Mouse (Mus musculus): ENCODE results near the gene Rab31. TPM values are rescaled to one million over a fixed set of nuclear protein-coding genes. Genes with fewer than 3 reads are reported as not detected.

The Rab31 gene
- 10 to 100 TPM; 18.9 to 19.2 TPM for total RNA-seq (2021)

DNA sequence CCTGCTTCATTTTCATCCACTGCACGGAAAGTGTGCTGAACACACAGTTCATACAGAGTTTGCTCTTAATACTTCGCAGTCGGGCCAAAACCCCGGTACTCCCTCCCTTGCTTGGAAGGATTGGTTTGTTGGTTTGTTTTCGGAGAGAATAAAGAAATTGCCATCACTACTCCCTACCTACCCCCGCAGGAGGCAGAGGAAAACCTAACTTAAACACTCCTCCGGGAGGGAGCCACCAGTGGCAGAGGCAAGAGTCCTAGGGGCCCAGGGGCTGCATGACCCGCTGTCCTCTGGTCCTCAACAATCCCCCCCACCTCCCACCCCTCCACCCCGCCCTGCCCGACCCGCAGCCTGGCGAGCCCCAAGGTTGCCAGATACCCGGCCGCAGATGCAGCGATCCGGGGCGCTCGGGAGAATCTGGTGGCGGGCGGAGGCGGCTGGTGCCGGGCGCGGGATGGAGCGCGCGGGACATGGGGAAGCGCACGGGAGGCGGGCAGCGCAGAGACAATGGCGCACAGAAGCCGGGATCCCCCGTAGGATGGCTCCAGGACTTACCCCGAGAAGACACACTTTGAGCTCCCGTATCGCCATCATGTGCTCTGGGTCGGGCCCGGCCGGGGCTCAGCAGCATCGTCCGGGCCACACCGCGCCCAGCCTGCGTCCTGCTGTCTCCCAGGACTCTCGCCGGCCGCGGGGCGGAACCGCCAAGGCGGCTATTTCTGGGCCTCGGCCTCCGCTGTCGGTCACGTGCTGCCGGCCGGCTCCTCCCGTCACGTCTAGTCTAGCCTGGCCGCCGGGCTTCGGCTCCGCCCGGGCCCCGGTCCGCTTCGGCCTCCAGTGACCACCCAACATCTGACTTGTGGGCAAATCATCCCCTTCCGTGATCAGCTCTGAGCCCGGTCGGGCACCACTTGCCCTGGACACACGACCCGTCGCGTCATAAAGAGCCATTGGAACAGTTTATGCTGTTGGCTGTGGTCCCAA is at the start of gene Rab31:
Rab31 (minus strand) TSS at position 802 of the 984 bp plus-strand sequence.
- intact Hi-C loops (cut with DNase I), result loop anchor here (5.0 kb wide), 1 partner anchor 65 kb away; no protein-coding TSS in a partner anchor
- peak; percentile 84 for DNase-seq (ENCODE audit: low spot score)

DNA sequence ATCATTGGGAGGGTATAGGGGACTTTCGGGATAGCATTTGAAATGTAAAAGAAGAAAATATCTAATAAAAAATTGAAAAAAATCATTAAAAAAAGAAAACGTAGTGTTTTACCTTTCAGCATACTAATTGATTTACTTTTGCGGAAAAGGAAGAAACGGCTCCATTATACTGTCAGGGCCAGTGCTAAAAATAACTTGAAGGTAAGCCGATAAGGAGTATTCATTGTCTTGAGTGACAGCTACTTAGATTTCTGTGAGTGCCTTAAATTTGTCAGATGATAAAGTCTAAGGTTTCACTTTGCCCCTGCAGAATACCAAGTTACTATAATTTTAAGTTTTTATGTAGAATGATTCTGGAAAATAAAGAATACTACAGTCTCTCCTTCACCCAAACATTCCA is 47.6 kb upstream of the Rab31 start:
- intact Hi-C loops (cut with DNase I), result no loop called here
- DNase-seq (ENCODE audit: low spot score), result no peak

DNA sequence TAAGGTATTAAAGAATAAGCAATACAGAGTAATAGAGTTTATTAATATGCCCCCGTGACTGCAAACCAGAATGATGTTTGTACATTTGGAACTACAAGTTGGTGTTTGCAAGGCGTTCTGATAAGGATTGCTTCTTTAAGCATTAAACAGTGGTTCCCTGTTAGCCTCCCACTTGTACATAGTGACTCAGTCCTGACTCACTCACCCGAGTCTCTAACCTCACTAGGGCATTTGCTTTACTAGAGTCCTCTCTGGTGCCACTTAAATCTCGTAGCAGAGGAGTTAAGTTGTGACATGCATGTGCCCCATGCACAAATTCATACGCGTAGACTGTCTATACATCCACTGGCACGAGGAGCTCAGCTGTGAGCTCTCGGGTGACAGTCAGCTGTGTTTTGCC is 41.2 kb upstream of the Rab31 start:
- intact Hi-C loops (cut with DNase I), result no loop called here
- no peak for DNase-seq (ENCODE audit: low spot score)

DNA sequence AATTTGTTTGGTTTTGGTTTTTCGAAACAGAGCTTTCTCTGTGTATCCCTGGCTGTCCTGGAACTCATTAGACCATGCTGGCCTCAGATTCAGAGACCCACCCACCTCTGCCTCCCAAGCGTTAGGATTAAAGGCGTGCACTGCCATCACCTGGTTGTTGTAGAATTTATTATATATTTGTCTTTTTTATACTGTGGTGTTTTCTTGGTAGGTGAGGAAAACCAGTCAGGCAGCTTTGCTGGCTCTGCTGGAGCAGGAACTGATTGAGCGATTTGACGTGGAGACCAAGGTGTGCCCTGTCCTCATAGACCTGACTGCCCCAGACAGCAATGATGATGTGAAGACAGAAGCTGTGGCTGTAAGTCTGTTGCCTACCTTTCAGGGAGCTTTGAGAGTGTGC is 38.5 kb upstream of the Rab31 start:
- intact Hi-C loops (cut with DNase I), result no loop called here
- no peak for DNase-seq (ENCODE audit: low spot score)

DNA sequence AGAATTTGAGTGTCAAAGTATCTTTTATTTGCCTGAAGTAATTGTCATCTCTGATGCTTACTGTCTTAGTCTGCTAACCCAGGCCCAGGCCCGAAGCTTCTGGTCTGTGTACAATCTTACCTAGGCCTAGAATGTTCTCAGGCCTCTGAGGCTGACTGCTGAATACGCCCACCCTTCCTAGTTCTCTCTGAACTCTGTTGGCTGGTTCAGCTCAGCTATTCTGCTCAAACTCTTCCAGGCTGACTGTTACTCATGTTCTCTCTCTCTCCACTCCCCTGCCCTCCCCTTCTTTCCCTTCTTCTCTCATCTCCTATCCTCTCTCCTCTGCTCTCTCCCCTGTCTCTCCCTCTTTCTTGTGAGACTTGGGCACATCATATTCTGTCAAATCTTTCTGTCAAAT is 33.9 kb upstream of the Rab31 start:
- intact Hi-C loops (cut with DNase I), result no loop called here
- DNase-seq (ENCODE audit: low spot score), result no peak

DNA sequence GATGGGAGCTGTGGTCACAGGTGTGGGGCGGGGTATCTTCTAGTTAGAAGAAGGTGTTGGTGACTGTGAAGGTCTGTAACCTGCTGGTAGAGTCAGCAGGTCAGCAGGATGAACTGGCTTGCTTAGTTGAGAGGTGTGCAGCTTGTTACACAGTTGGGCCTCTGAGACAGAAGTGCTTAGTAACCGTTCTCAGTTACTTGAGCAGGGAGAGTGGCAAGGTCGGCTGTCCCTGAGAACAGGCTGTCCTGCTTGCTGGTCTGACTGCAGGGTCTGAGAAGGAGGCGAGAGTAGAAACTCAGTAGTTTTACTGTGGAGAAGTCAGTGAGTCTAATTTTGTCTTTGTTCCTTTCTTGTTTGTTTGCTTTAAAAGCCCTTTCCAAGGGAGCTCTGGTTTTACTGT is 33.4 kb upstream of the Rab31 start:
- intact Hi-C loops (cut with DNase I), result no loop called here
- no peak for DNase-seq (ENCODE audit: low spot score)

DNA sequence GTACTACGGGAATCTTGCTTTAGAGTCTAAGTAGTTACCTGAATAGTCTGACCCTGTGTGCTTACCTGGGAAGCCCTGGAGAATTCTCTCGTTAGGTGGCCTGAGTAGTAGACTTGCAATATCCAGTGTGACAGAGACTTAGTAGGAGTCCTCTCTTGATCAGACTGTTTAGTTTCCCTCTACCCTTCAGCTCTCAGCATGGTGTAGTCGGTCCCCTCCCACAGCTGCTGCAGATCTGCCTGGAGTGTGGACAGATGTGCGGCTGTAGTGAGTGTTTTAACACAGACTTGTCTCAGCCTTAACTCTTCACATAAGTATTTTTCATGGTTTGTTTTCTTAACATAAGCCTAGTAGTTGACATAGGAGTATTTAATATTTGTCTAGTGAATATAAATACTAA is 29.5 kb upstream of the Rab31 start:
- intact Hi-C loops (cut with DNase I), result no loop called here
- no peak for DNase-seq (ENCODE audit: low spot score)

DNA sequence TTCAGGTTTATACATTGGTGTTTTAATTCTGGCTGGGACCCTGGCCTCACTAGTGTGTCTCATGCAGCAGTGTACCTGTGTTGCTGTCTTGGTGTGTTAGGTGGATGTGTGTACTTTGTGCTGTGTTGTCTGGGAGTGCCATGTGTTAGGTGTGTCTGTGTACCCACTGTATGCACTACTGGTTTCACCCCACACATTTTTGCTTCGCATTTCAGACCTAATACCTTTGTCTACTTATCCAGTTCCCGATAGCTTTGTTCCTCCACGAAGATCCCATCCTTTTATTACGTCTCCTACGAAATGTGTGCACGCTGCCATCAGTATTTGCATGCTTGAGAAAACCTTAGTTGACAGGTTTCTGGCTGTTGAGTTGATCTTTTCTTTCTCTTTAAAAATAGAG is 27.9 kb upstream of the Rab31 start:
- no peak for DNase-seq (ENCODE audit: low spot score)
- intact Hi-C loops (cut with DNase I), result no loop called here

DNA sequence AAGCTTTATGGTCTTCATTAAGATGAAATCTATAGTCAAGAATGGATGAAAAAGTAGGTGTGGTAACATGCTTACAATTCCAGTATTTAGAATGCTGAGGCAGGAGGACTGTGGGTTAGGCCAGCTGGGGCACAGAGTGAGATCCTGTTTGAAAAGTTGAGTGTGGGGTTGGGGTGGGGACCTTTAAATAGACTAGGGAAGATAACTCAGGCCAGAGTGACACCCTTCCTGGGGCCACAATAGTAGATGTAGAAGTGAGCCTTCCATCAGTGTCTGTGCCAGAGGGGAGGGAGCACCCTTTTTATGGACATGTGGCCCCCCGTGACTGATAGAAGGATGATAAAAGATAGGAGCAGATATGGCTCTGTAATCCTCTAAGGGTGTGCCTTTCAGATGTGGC is 26.8 kb upstream of the Rab31 start:
- DNase-seq (ENCODE audit: low spot score), result no peak
- intact Hi-C loops (cut with DNase I), result no loop called here

DNA sequence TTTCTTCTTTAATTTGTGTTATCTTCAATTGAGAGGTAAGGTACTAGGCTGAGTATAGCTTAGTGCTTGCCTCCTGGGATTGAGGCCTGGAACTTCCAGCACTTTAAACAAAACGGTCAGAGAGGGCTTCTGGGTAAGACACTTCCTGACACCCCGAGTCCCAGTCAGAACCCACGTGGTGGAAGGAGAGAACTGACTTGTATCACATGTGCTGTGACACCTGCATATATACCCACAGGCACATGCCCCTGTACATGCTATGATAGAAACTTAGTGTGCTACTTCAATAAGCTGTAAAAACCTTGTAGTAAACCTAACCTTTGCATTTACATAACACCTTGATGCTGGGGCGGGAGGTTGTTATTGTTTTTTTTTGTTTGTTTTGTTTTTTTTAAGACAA is 25.9 kb upstream of the Rab31 start:
- DNase-seq (ENCODE audit: low spot score), result no peak
- intact Hi-C loops (cut with DNase I), result no loop called here

DNA sequence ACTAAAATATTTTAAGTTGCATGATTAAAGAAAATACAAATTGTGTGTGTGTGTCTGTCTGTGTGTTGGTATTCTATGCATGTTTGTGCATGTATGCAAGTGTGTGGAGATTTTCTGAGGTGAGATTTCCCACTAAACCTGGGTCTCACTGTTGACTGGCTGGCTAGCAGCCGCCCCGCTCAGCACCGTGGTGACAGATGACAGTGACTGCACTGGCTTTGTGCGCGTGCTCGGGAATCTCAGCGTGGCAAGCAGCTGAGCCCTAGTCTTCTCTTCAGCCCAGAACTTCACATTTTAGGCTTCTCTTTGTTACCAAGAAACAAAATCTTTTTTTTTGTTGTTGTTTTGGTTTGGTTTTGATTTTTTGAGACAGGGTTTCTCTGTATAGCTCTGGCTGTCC is 23.5 kb upstream of the Rab31 start:
- DNase-seq (ENCODE audit: low spot score), result no peak
- intact Hi-C loops (cut with DNase I), result no loop called here

DNA sequence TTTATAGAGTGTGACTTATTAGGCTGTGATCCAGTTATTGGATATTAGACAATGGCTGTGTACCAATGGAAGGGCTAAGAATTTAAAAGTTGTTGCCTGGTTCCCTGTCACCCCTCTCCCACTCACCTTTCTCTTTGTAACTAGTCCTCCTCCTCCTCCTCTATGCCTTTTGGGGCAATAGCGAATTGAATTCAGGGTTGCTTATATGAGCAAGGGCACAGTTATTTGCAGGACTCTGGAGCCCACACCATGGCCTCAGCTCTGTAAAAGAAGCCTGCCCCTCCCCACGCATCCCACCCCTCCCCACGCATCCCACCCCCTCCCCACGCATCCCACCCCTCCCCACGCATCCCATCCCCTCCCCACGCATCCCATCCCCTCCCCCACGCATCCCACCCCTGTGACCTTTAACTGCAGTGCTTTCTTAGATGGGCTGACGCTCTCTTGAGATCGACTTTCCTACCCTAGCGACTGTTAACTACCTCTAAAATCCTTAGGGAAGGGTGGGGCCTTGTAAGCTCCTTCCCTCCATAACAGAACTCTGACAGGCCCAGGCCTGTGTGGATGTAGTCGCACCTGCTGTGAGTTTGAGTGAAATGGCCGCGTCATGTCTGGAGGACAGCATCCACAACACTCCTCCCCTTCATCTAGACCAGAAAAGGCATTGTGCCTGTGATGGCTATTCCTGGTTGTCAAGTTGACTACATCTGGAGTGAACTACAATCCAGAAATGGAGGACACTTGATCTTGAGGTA is 21.7 kb upstream of the Rab31 start:
- DNase-seq (ENCODE audit: low spot score), result no peak
- intact Hi-C loops (cut with DNase I), result no loop called here

DNA sequence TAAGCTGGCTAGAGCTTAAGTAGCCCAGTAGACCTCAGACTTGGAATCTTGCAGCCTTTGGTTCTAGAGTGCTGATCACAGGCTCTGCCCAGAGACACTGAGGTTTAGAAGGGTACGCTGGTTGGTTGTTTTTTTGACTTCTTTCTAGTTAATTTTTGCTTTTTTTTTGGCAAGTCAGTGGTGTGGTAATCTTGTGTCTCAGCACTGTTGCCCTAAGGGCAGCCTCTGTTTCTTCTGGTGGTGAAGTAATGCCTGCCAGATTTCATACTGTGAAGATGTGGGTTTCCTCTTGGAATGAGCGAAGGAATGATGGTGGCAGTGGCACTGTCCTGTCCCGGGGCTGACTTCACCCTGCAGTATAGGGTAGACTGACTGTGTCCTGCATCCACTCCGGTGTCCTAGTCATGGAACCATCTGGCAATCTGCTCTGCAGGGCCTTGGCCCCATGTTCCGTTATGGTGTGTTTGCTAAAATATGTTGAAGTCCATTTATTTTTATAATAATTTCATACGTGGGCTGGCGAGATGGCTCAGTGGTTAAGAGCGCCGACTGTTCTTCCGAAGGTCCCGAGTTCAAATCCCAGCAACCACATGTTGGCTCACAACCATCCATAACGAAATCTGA is 20.9 kb upstream of the Rab31 start:
- intact Hi-C loops (cut with DNase I), result no loop called here
- DNase-seq (ENCODE audit: low spot score), result no peak

DNA sequence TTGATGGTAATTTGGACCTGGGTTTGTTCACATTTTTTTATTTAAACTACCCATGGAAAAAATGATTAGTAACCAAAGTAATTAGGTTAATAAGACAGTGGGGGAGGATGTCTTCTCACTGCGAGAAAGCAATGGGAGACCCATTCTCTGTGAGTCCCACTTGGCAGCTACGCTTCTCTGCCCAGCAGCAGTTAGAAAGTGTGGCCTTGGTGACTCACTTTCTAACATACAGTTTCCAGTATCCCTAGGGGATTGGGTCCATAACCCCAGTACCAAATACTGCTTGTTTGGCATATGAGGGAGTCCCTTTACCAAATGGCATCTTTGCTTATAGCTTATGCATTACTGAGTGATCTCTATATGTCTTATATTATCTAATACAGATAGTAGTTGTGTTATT is 18.6 kb upstream of the Rab31 start:
- intact Hi-C loops (cut with DNase I), result no loop called here

DNA sequence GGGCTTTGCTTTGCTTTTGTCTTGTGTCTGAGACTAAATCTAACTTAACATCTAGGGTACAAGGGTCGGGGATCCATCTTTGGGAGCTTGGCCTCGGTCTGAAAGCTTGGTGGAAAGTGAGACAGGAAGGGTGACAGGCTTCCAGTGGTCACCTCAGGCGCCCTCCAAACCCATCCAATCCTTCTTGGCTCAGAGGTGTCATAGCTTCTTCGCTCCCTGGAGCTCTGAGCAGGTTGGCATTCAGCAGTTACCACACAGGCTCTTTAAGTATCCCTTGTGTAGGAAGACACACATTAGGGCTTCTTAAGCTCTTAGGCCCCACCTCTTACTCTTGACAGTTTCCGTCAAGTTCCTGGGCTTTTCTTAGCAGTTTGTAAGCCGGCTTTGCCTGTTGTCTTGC is 17.0 kb upstream of the Rab31 start:
- no peak for DNase-seq (ENCODE audit: low spot score)
- intact Hi-C loops (cut with DNase I), result loop anchor here (5.0 kb wide), 1 partner anchor 82 kb away; no protein-coding TSS in a partner anchor

More for the DNA sequence above, 18.6 kb upstream of the Rab31 start:
- DNase-seq (ENCODE audit: low spot score), result no peak

DNA sequence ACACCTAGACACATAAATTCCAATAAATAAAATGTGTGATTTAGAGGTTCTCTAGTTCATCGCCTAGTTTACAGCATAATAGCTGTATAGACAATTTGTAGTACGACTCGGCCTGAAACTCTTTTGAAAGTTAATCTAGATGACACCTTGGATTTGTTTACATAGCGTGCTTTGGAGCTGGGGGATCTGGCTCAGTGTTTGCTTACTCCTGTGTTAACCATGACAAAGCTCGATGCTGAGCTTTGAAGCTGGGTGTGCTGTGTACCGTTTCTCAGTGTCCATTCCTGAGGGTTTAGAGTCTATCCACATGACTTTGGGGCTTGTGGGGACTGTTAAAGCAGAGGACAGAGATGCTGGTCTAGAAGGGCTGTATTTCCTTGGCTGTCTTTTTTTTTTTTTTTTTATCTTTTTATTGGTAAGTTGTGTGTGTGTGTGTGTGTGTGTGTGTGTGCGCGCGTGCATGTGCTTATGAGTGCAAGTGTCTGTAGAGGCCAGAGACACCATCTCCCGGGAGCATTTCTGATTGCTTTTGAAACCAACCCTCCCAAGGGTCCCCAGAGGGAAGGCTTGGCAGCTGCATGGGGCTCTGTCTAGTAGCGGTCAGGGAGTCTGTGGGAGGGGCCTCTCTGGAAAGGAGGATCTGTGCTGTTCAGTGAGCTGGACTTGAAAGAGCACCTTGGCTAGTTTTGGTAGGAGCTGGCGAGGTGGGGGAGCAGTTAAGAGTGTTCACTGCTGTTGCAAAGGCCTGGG is 16.2 kb upstream of the Rab31 start:
- intact Hi-C loops (cut with DNase I), result loop anchor here (5.0 kb wide), 1 partner anchor 81 kb away; no protein-coding TSS in a partner anchor
- peak; percentile 65 for DNase-seq (ENCODE audit: low spot score)

DNA sequence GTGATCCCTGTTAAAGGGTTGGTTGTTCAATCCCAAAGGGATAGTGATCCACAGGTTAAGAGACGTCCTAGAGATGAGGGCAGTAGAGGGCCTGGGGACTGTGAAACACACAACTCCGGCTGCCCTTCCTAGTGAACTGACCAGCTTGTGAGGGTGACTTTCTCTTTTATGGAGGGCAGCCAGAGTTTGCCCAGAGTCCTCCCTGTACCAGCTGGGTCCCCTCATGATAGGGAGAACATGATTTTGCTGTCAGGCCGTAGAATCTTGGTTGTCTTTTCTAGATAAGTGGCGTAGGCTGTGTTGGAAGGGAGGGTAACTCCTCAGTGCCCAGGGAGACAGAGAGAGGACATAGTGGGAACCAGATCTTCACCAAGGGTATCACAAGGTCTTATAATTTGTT is 14.7 kb upstream of the Rab31 start:
- intact Hi-C loops (cut with DNase I), result loop anchor here (5.0 kb wide), 1 partner anchor 80 kb away; no protein-coding TSS in a partner anchor
- DNase-seq (ENCODE audit: low spot score), result no peak

DNA sequence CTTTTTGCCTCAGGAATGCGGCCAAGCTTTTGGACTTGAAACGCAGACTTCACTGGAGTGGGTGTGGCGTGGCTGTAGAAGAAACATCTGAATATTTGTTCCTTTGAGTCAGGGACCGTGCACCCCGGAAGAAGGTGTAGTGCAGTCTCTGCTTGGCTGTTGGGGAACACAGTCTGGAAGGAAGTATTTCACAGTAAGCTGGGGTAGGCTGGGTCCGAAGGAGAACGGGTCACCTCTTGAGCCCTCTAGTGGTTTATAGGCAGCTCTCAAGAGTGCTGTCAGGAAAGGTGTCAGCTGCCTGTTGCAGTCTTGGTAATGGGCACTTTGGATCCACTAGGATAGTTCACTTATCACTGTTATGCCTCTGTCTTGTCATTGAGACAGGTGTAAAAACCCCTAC is 13.7 kb upstream of the Rab31 start:
- intact Hi-C loops (cut with DNase I), result loop anchor here (5.0 kb wide), 1 partner anchor 79 kb away; no protein-coding TSS in a partner anchor
- no peak for DNase-seq (ENCODE audit: low spot score)

DNA sequence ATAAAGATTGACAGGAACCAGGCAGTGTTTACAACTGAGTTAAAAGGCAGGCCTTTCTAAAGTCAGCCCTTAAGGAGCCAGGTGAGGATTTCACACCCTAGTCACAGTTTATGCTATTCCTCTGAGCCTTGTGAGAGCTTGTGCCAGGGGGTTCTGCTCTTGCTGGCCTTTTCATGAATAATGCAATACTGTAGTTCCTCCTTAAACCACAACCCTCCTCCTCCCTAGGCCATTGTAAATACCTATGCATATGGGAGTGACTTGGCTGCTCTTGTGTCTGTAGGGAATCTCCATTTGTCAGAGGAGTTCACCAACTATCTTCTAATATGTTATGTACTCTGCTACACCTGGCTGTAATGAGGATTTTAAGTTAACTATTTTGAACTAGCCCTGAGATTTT is 13.2 kb upstream of the Rab31 start:
- no peak for DNase-seq (ENCODE audit: low spot score)
- intact Hi-C loops (cut with DNase I), result loop anchor here (5.0 kb wide), 1 partner anchor 78 kb away; no protein-coding TSS in a partner anchor

Measured in heart, postnatal 25 days (tissue).